Mouse (Mus musculus): ENCODE measurements at regions not wholly inside any gene's neighbourhood (a gene's known extent, or its start where the extent isn't known, plus 50 kb on each side); places are given as distances from the start of the nearest gene placed in this dataset.

DNA sequence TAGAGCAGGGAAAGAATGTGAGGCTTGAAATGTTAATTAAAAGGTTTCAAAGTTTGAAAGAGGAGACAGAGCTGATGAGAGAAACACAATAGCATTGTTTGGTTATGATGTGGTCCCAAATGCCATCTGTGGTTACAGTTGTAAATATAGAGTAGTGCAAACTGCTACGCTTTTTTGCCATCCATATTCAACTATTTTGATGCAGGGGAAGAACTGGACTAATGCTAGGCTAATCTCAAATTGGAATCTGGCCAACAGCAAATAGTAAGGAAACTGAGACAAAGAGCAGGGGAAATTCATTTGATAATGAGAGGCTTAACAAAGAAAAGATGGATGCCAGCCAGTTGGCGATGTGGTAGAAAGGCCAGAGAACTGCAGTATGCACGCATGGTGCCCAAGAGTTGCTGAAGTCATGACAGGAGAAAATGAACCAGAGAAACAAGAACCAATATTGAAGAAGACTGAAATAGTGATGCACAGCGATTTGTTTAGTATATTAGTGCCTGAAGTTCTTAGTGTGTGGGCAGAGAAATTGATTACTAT is 87.0 kb upstream of the E2f7 start:
- no peak for TF ChIP-seq CTCF (IDR thresholded peaks at IDR 0.05; ENCODE audit: low read depth)
- no peak for TF ChIP-seq EP300 (IDR thresholded peaks at IDR 0.05; ENCODE audit: low read depth)

All from heart, postnatal 0 days (tissue).